30 mouse cellular contexts compared by ENCODE assay signal in genomic region chr1:132909090-132909489, GRCm38 (mm10). TPM values are rescaled to one million over a fixed set of nuclear protein-coding genes. Genes with fewer than 3 reads are reported as not detected.
A peak's percentile ranks its signal among the peaks of the same experiment; 100 is the strongest.
DNase-seq lines count a peak whose midpoint lies in the region; ATAC-seq and TF ChIP-seq lines count a peak whose summit lies in the region.
"Had no signal": no experiment of that assay in that cellular context is flagged by ENCODE, and none has a peak within 500 bp of the region (broad histone marks: within the 10 kb centered on the region; RNA-seq: fewer than 3 reads in every experiment).

No protein-coding gene starts in this region.

- no peak overlapping the region for H3K4me2 ChIP-seq in embryonic facial prominence, embryonic 13.5 days
- no peak overlapping the region for H3K4me2 ChIP-seq in hindbrain, embryonic 15.5 days
- H3K4me2 ChIP-seq in hindbrain, postnatal 0 days (ENCODE audit: low read depth, low read length), result no peak overlapping the region
- no peak overlapping the region for H3K4me2 ChIP-seq in midbrain, embryonic 15.5 days
- H3K4me2 ChIP-seq in midbrain, embryonic 16.5 days (ENCODE audit: low read length), result no peak overlapping the region
- H3K4me2 ChIP-seq: embryonic facial prominence, embryonic 12.5 days; forebrain, embryonic 12.5 days; heart, embryonic 15.5 days; hindbrain, embryonic 14.5 days; kidney, embryonic 15.5 days; limb, embryonic 15.5 days; liver, embryonic 13.5 days; midbrain, embryonic 11.5 days; neural tube, embryonic 15.5 days had no signal

- 0 out of 2 replicates have a peak, but pooled peaks have one; percentile 26 for ATAC-seq in embryonic facial prominence, embryonic 13.5 days (ENCODE audit: insufficient number of reproducible peaks, insufficient read depth, low FRiP score, low TSS enrichment, low read depth)
- peak; percentile 54; the same call in 1 of the 2 replicates for ATAC-seq in hindbrain, embryonic 15.5 days (ENCODE audit: low FRiP score, low read depth)
- ATAC-seq in hindbrain, postnatal 0 days, result no peak
- ATAC-seq in midbrain, embryonic 15.5 days (replicated peaks), result no peak
- no peak for ATAC-seq in midbrain, embryonic 16.5 days

- H3K4me3 ChIP-seq in embryonic facial prominence, embryonic 13.5 days, result no peak overlapping the region
- no peak overlapping the region for H3K4me3 ChIP-seq in embryonic facial prominence, embryonic 10.5 days
- H3K4me3 ChIP-seq in hindbrain, embryonic 15.5 days, result no peak overlapping the region
- H3K4me3 ChIP-seq in hindbrain, postnatal 0 days (ENCODE audit: low read length), result no peak overlapping the region
- no peak overlapping the region for H3K4me3 ChIP-seq in midbrain, embryonic 15.5 days
- no peak overlapping the region for H3K4me3 ChIP-seq in midbrain, embryonic 16.5 days (ENCODE audit: low read depth, low read length)
- H3K4me3 ChIP-seq in limb, embryonic 10.5 days, result no peak overlapping the region
- H3K4me3 ChIP-seq: embryonic facial prominence, embryonic 12.5 days; forebrain, embryonic 12.5 days; heart, embryonic 15.5 days; kidney, embryonic 15.5 days; limb, embryonic 15.5 days; liver, embryonic 13.5 days; neural tube, embryonic 15.5 days had no signal

- no peak for TF ChIP-seq CTCF in hindbrain, postnatal 0 days (IDR thresholded peaks at IDR 0.05; ENCODE audit: low read depth)

- no peaks in the 10 kb centered on the region for H3K9me3 ChIP-seq in embryonic facial prominence, embryonic 13.5 days
- H3K9me3 ChIP-seq in embryonic facial prominence, embryonic 10.5 days, result no peaks in the 10 kb centered on the region
- no peaks in the 10 kb centered on the region for H3K9me3 ChIP-seq in hindbrain, embryonic 15.5 days
- H3K9me3 ChIP-seq in hindbrain, postnatal 0 days (ENCODE audit: low read length), result no peaks in the 10 kb centered on the region
- H3K9me3 ChIP-seq in midbrain, embryonic 15.5 days, result no peaks in the 10 kb centered on the region
- no peaks in the 10 kb centered on the region for H3K9me3 ChIP-seq in midbrain, embryonic 16.5 days (replicated peaks; ENCODE audit: control insufficient read depth, low read length, poor library complexity, severe bottlenecking)
- H3K9me3 ChIP-seq in limb, embryonic 10.5 days (replicated peaks), result no peaks in the 10 kb centered on the region
- H3K9me3 ChIP-seq: embryonic facial prominence, embryonic 12.5 days; forebrain, embryonic 12.5 days; heart, embryonic 15.5 days; kidney, embryonic 15.5 days; limb, embryonic 15.5 days; liver, embryonic 13.5 days; neural tube, embryonic 15.5 days had no signal

- H3K27ac ChIP-seq in embryonic facial prominence, embryonic 13.5 days, result no peak overlapping the region
- H3K27ac ChIP-seq in embryonic facial prominence, embryonic 10.5 days (replicated peaks), result no peak overlapping the region
- H3K27ac ChIP-seq in hindbrain, embryonic 15.5 days (replicated peaks), result no peak overlapping the region
- no peak overlapping the region for H3K27ac ChIP-seq in hindbrain, postnatal 0 days
- H3K27ac ChIP-seq in midbrain, embryonic 15.5 days, result 0 out of 2 replicates have a peak overlapping the region, but pooled peaks have one; percentile 7
- H3K27ac ChIP-seq in midbrain, embryonic 16.5 days (ENCODE audit: low read length), result no peak overlapping the region
- 0 out of 2 replicates have a peak overlapping the region, but pooled peaks have one; percentile 9 for H3K27ac ChIP-seq in limb, embryonic 10.5 days
- H3K27ac ChIP-seq: embryonic facial prominence, embryonic 12.5 days; forebrain, embryonic 12.5 days; heart, embryonic 15.5 days; hindbrain, embryonic 14.5 days; kidney, embryonic 15.5 days; limb, embryonic 15.5 days; liver, embryonic 13.5 days; neural tube, embryonic 15.5 days had no signal

- H3K36me3 ChIP-seq in embryonic facial prominence, embryonic 13.5 days, result no peaks in the 10 kb centered on the region
- no peaks in the 10 kb centered on the region for H3K36me3 ChIP-seq in embryonic facial prominence, embryonic 10.5 days (replicated peaks)
- no peaks in the 10 kb centered on the region for H3K36me3 ChIP-seq in hindbrain, embryonic 15.5 days
- H3K36me3 ChIP-seq in hindbrain, postnatal 0 days (ENCODE audit: insufficient read depth, low read length), result no peaks in the 10 kb centered on the region
- H3K36me3 ChIP-seq in midbrain, embryonic 15.5 days (replicated peaks), result no peaks in the 10 kb centered on the region
- H3K36me3 ChIP-seq in midbrain, embryonic 16.5 days (ENCODE audit: control insufficient read depth, insufficient read depth, low read length), result 0 out of 2 replicates have a peak, but pooled peaks cover 2% of the 10 kb centered on the region
- H3K36me3 ChIP-seq in limb, embryonic 10.5 days, result no peaks in the 10 kb centered on the region
- H3K36me3 ChIP-seq: embryonic facial prominence, embryonic 12.5 days; heart, embryonic 15.5 days; kidney, embryonic 15.5 days; limb, embryonic 15.5 days; liver, embryonic 13.5 days; neural tube, embryonic 15.5 days had no signal

- H3K4me1 ChIP-seq in embryonic facial prominence, embryonic 13.5 days, result peaks cover 12% of the 10 kb centered on the region
- H3K4me1 ChIP-seq in embryonic facial prominence, embryonic 10.5 days, result peaks cover 35% of the 10 kb centered on the region
- H3K4me1 ChIP-seq in hindbrain, embryonic 15.5 days (replicated peaks), result peaks cover 12% of the 10 kb centered on the region
- H3K4me1 ChIP-seq in hindbrain, postnatal 0 days (ENCODE audit: insufficient read depth, low read length), result 0 out of 2 replicates have a peak, but pooled peaks cover 11% of the 10 kb centered on the region
- H3K4me1 ChIP-seq in midbrain, embryonic 15.5 days, result peaks cover 23% of the 10 kb centered on the region
- H3K4me1 ChIP-seq in midbrain, embryonic 16.5 days (ENCODE audit: control insufficient read depth, insufficient read depth, low read length), result peaks cover 15% of the 10 kb centered on the region
- peaks cover 37% of the 10 kb centered on the region for H3K4me1 ChIP-seq in limb, embryonic 10.5 days
- H3K4me1 ChIP-seq: heart, embryonic 15.5 days; kidney, embryonic 15.5 days; limb, embryonic 15.5 days; liver, embryonic 13.5 days had no signal

- WGBS in embryonic facial prominence, embryonic 13.5 days, result 58% methylated on average over 4 of the region's 4 CpGs
- 67% methylated on average over 4 of the region's 4 CpGs for WGBS in embryonic facial prominence, embryonic 10.5 days
- 59% methylated on average over 4 of the region's 4 CpGs for WGBS in hindbrain, embryonic 15.5 days
- 59% methylated on average over 4 of the region's 4 CpGs for WGBS in hindbrain, postnatal 0 days
- WGBS in midbrain, embryonic 15.5 days, result 65% methylated on average over 4 of the region's 4 CpGs
- WGBS in midbrain, embryonic 16.5 days, result 59% methylated on average over 4 of the region's 4 CpGs
- 77% methylated on average over 4 of the region's 4 CpGs for WGBS in limb, embryonic 10.5 days

- H3K27me3 ChIP-seq in embryonic facial prominence, embryonic 13.5 days, result peaks cover 38% of the 10 kb centered on the region
- H3K27me3 ChIP-seq in embryonic facial prominence, embryonic 10.5 days (replicated peaks; ENCODE audit: low read depth, poor library complexity, severe bottlenecking), result peaks cover 52% of the 10 kb centered on the region
- H3K27me3 ChIP-seq in hindbrain, embryonic 15.5 days, result no peaks in the 10 kb centered on the region
- H3K27me3 ChIP-seq in hindbrain, postnatal 0 days (ENCODE audit: insufficient read depth, low read length), result no peaks in the 10 kb centered on the region
- H3K27me3 ChIP-seq in midbrain, embryonic 15.5 days (replicated peaks), result no peaks in the 10 kb centered on the region
- no peaks in the 10 kb centered on the region for H3K27me3 ChIP-seq in midbrain, embryonic 16.5 days (ENCODE audit: control insufficient read depth, insufficient read depth, low read depth, low read length)
- peaks cover 46% of the 10 kb centered on the region for H3K27me3 ChIP-seq in limb, embryonic 10.5 days (ENCODE audit: low read depth, poor library complexity, severe bottlenecking)
- H3K27me3 ChIP-seq: forebrain, embryonic 12.5 days; heart, embryonic 15.5 days; kidney, embryonic 15.5 days; liver, embryonic 13.5 days; neural tube, embryonic 15.5 days had no signal

- DNase-seq in embryonic facial prominence, embryonic 10.5 days (ENCODE audit: low spot score), result no peak
- DNase-seq in hindbrain, postnatal 0 days (ENCODE audit: low spot score), result no peak
- no peak for DNase-seq in limb, embryonic 10.5 days (ENCODE audit: low spot score)
- DNase-seq in left cerebral cortex, adult 9 months (ENCODE audit: low spot score in 2 of 2), result no peak
- DNase-seq: adrenal gland, postnatal 25 days; cerebellum, adult 8-10 months; gastrocnemius, postnatal 14 days; heart, postnatal 36 days; kidney, adult 18-20 months; kidney, postnatal 25 days; left cerebral cortex, postnatal 4 days; liver, embryonic 13.5 days; lung, adult 18-20 months; lung, postnatal 14 days; right cerebral cortex, adult 18-20 months; spleen, adult 18-20 months; thymus, postnatal 14 days had no signal

- no peak overlapping the region for H3K9ac ChIP-seq in embryonic facial prominence, embryonic 13.5 days
- H3K9ac ChIP-seq in hindbrain, embryonic 15.5 days, result no peak overlapping the region
- H3K9ac ChIP-seq in hindbrain, postnatal 0 days (replicated peaks; ENCODE audit: low read length), result no peak overlapping the region
- no peak overlapping the region for H3K9ac ChIP-seq in midbrain, embryonic 15.5 days
- no peak overlapping the region for H3K9ac ChIP-seq in midbrain, embryonic 16.5 days (ENCODE audit: low read depth, low read length)
- H3K9ac ChIP-seq: embryonic facial prominence, embryonic 12.5 days; forebrain, embryonic 12.5 days; heart, embryonic 15.5 days; hindbrain, embryonic 14.5 days; kidney, embryonic 15.5 days; limb, embryonic 15.5 days; liver, embryonic 13.5 days; neural tube, embryonic 15.5 days had no signal

RNA-seq across cellular contexts. Expression of gene Lrrn2, which starts 29.0 kb away (rescaled TPM):
- 3.8 and 4.4 TPM in 2 replicates for polyA plus RNA-seq in embryonic facial prominence, embryonic 13.5 days (2015; fragmentation: Nextera tagmentation; extraction: Ambion mirVana)
- 3.4 and 3.6 TPM in 2 replicates for polyA plus RNA-seq in embryonic facial prominence, embryonic 10.5 days (2016; fragmentation: Nextera tagmentation; extraction: Ambion mirVana)
- 49.3 and 58.4 TPM in 2 replicates for polyA plus RNA-seq in hindbrain, embryonic 15.5 days (2015; fragmentation: Nextera tagmentation; extraction: Ambion mirVana)
- 48.3 and 51.0 TPM in 2 replicates for total RNA-seq in hindbrain, postnatal 0 days (2014; rRNA removed)
- polyA plus RNA-seq in hindbrain, postnatal 0 days (2015; fragmentation: Nextera tagmentation; extraction: Ambion mirVana), result 60.0 and 64.7 TPM in 2 replicates
- 56.8 and 60.2 TPM in 2 replicates for polyA plus RNA-seq in midbrain, embryonic 15.5 days (2015; fragmentation: Nextera tagmentation; extraction: Ambion mirVana)
- 59.1 and 61.4 TPM in 2 replicates for polyA plus RNA-seq in midbrain, embryonic 16.5 days (2015; fragmentation: Nextera tagmentation; extraction: Ambion mirVana)
- polyA plus RNA-seq in limb, embryonic 10.5 days (2016; fragmentation: Nextera tagmentation; extraction: Ambion mirVana), result 1.3 and 2.4 TPM in 2 replicates
- total RNA-seq: granulocyte monocyte progenitor cell, adult 5-6 weeks had no signal

Comparison
In these comparisons a context has a peak if more than half of its experiments do, and no peak if none do; other contexts are left out.
1. ATAC-seq: peak in embryonic facial prominence, embryonic 13.5 days (single experiment) and hindbrain, embryonic 15.5 days (single experiment); none in hindbrain, postnatal 0 days (single experiment), midbrain, embryonic 15.5 days (single experiment) and midbrain, embryonic 16.5 days (single experiment).
2. H3K27ac ChIP-seq: peak in midbrain, embryonic 15.5 days (single experiment) and limb, embryonic 10.5 days (single experiment); none in embryonic facial prominence, embryonic 13.5 days (single experiment), embryonic facial prominence, embryonic 10.5 days (single experiment), hindbrain, embryonic 15.5 days (single experiment), hindbrain, postnatal 0 days (single experiment) and midbrain, embryonic 16.5 days (single experiment).